Mouse (Mus musculus) CH12.LX (cell line): ENCODE measurements around the gene Senp5. TPM values are rescaled to one million over a fixed set of nuclear protein-coding genes. Genes with fewer than 3 reads are reported as not detected.

Experiments
- DNase-seq: peaks from one replicate; pipeline ENCODE4 v3.0.0-alpha.2; 2013; ENCODE audit errors: extremely low read depth
- H3K27ac ChIP-seq: 2 replicates; pipeline ENCODE4 v1.5.1; 2012; ENCODE audit warnings: low read depth, mild to moderate bottlenecking, control low read depth, moderate library complexity; ENCODE audit not compliant: insufficient read depth
- H3K27me3 ChIP-seq: replicated peaks from 2 replicates; pipeline ENCODE3; 2012; ENCODE audit warnings: inconsistent platforms
- H3K36me3 ChIP-seq, 2 experiments: replicated peaks in 1 of 2; 2 replicates each; pipeline versions ENCODE3 to v1.6.1; 2012; ENCODE audit warnings: inconsistent platforms in 1 of 2, low read length in 1 of 2, mild to moderate bottlenecking in 1 of 2, mixed read lengths in 1 of 2, moderate library complexity in 1 of 2; ENCODE audit not compliant: control insufficient read depth in 1 of 2, insufficient read depth in 1 of 2
- H3K4me1 ChIP-seq, 2 experiments: 2 replicates each; pipeline ENCODE4 v1.6.1; 2012; ENCODE audit warnings: inconsistent platforms in 1 of 2, moderate library complexity in 1 of 2; ENCODE audit not compliant: insufficient read depth in 2 of 2, control insufficient read depth in 1 of 2
- H3K4me2 ChIP-seq: 2 replicates; pipeline ENCODE4 v1.6.1; 2012; ENCODE audit warnings: low read depth, mild to moderate bottlenecking, control low read depth; ENCODE audit not compliant: poor library complexity, insufficient read depth, severe bottlenecking
- H3K4me3 ChIP-seq, 3 experiments: fragments of 150-350 bp in 1 of 3; sonication (generic) in 1 of 3; replicated peaks in 1 of 3; 2 replicates each; pipeline versions ENCODE3 to v1.5.1; 2011 to 2012; ENCODE audit warnings: low read depth in 2 of 3, low read length in 2 of 3, mild to moderate bottlenecking in 2 of 3, moderate library complexity in 2 of 3, control low read depth in 1 of 3, improper control_type of control experiment in 1 of 3, inconsistent platforms in 1 of 3, mixed read lengths in 1 of 3; ENCODE audit not compliant: poor library complexity in 1 of 3
- H3K79me2 ChIP-seq: replicated peaks from 2 replicates; pipeline ENCODE4 v1.6.1; 2012; ENCODE audit warnings: mild to moderate bottlenecking, moderate library complexity; ENCODE audit not compliant: control insufficient read depth, poor library complexity, insufficient read depth, severe bottlenecking; ENCODE audit errors: extremely low read depth
- H3K9ac ChIP-seq: 2 replicates; pipeline ENCODE4 v1.6.1; 2012; ENCODE audit warnings: low read depth, mild to moderate bottlenecking, control low read depth, moderate library complexity; ENCODE audit not compliant: insufficient read depth
- H3K9me3 ChIP-seq: replicated peaks from 2 replicates; pipeline ENCODE3; 2012; ENCODE audit warnings: low read length, inconsistent platforms, mixed read lengths
- IRF4 ChIP-seq: IDR thresholded peaks from 2 replicates; pipeline ENCODE4 v1.6.1; 2014; ENCODE audit warnings: low read depth, mild to moderate bottlenecking, inconsistent platforms, low read length, improper control_type of control experiment
- NELFE ChIP-seq: IDR thresholded peaks from 2 replicates; pipeline ENCODE4 v1.6.1; 2011; ENCODE audit warnings: low read depth, low read length, improper control_type of control experiment
- NRF1 ChIP-seq: IDR thresholded peaks from 2 replicates; pipeline ENCODE4 v1.6.1; 2014; ENCODE audit warnings: low read depth, mild to moderate bottlenecking, inconsistent platforms, low read length, improper control_type of control experiment, moderate library complexity
- ZNF384 ChIP-seq: IDR thresholded peaks from 2 replicates; pipeline ENCODE4 v1.6.1; 2012; ENCODE audit warnings: low read depth, low read length, improper control_type of control experiment, inconsistent platforms
- dilution Hi-C: fragments of 300-500 bp; cut with MboI; formaldehyde crosslinking; loops from 2 replicates; pipeline ENCODE4 v1.14.3; 2020; ENCODE audit warnings: low sequenced_read_pairs; ENCODE audit not compliant: extremely low pct_unique_long_range_greater_than_20kb, extremely low pct_ligation_motif_present
- in situ Hi-C: fragments of 300-500 bp; cut with MboI; formaldehyde crosslinking; loops from 3 replicates; pipeline ENCODE4 v1.14.3; 2019; ENCODE audit warnings: low sequenced_read_pairs, low pct_ligation_motif_present, low pct_unique_long_range_greater_than_20kb, mixed read lengths
- polyA plus RNA-seq: library from polyadenylated mRNA; unstranded; fragments of >175 nt; gene quantifications from 2 replicates; pipeline ENCODE4 v1.2.1, GENCODE M21; 2012; ENCODE audit warnings: low read depth; ENCODE audit not compliant: insufficient read length
- total RNA-seq, 2 experiments: library from RNA; depleted of rRNA; stranded (reverse); fragments of 300-350 nt in 1 of 2; fragments of >200 nt in 1 of 2; gene quantifications; 2 replicates each; pipeline ENCODE4 v1.2.3; 2012 to 2014

The Senp5 gene
- total and polyA plus RNA-seq, 3 experiments = 19.3 to 31.2 (median 28.8) TPM

DNA sequence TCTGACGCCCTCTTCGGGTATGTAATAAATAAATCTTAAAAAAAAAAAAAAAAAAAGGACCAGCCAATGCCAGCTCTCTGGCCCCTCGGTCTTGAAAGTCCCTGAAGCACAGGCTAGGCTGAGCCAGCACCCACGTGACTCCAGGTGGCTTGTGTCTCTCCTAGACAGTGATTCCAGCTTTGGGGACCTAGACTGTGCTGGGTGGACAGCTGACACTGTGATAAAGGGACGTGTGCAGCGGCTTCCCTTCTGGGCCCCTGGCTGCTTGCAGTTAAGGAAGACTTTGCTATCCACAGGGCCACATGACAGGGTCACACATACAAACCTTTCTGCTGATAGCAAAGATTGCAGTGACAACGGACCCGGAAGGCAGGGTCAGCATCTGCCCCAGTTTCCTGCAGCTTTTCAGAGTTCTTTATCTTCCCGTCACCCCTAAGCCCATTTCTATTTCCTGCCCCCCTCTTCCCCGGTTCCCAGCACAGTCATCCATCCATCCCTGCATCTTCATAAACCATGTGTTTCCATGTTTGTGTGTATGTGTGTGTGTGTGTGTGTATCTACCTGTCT lies 92.7 kb downstream of the Senp5 start:
- in situ Hi-C loops (no loop called here), dilution Hi-C loops (no loop called here)
- Histone ChIP-seq H3K4me1 (no peaks in the 10 kb centered on the region), H3K27me3 (no peaks in the 10 kb centered on the region), H3K4me2 (no peak overlapping the region), H3K9ac (no peak overlapping the region), H3K79me2 (no peaks in the 10 kb centered on the region), H3K27ac (no peak overlapping the region), H3K36me3 (no peaks in the 10 kb centered on the region), H3K4me3 (no peak overlapping the region), H3K9me3 (no peaks in the 10 kb centered on the region)
- TF ChIP-seq NRF1 = no peak
- no peak for TF ChIP-seq IRF4
- no peak for TF ChIP-seq ZNF384
- TF ChIP-seq NELFE = no peak
- no peak for DNase-seq

Other genes starting within 250 kb of the Senp5 start
- 0.04 TPM in 1 of 2 replicates, not detected in the other for gene Meltf, start 124.5 kb downstream of the Senp5 start, total RNA-seq (2012; rRNA removed)
- 0.05 and 0.09 TPM in 2 replicates for gene Meltf, start 124.5 kb downstream of the Senp5 start, total RNA-seq (2014; rRNA removed)
- gene Meltf, start 124.5 kb downstream of the Senp5 start, polyA plus RNA-seq = 0.07 and 0.10 TPM in 2 replicates
- 1.1 and 1.4 TPM in 2 replicates for gene Pigz, start 69.4 kb downstream of the Senp5 start, total RNA-seq (2012; rRNA removed)
- 2.8 and 2.9 TPM in 2 replicates for gene Pigz, start 69.4 kb downstream of the Senp5 start, total RNA-seq (2014; rRNA removed)
- 6.4 and 7.1 TPM in 2 replicates for gene Pigz, start 69.4 kb downstream of the Senp5 start, polyA plus RNA-seq
- gene 0610012G03Rik, start 54.8 kb downstream of the Senp5 start, total RNA-seq (2012; rRNA removed) = 48.0 and 50.1 TPM in 2 replicates
- gene 0610012G03Rik, start 54.8 kb downstream of the Senp5 start, total RNA-seq (2014; rRNA removed) = 33.0 and 38.0 TPM in 2 replicates
- 23.3 and 29.4 TPM in 2 replicates for gene 0610012G03Rik, start 54.8 kb downstream of the Senp5 start, polyA plus RNA-seq
- gene Ncbp2, start 54.8 kb downstream of the Senp5 start, total RNA-seq (2012; rRNA removed) = 85.9 and 102 TPM in 2 replicates
- gene Ncbp2, start 54.8 kb downstream of the Senp5 start, total RNA-seq (2014; rRNA removed) = 34.9 and 39.1 TPM in 2 replicates
- gene Ncbp2, start 54.8 kb downstream of the Senp5 start, polyA plus RNA-seq = 178 and 250 TPM in 2 replicates
- gene Pak2, start 76.1 kb upstream of the Senp5 start, total RNA-seq (2012; rRNA removed) = 37.2 and 43.5 TPM in 2 replicates
- gene Pak2, start 76.1 kb upstream of the Senp5 start, total RNA-seq (2014; rRNA removed) = 69.8 and 73.1 TPM in 2 replicates
- gene Pak2, start 76.1 kb upstream of the Senp5 start, polyA plus RNA-seq = 69.0 and 79.7 TPM in 2 replicates
- 47.1 and 48.1 TPM in 2 replicates for gene Pigx, start 96.5 kb upstream of the Senp5 start, total RNA-seq (2012; rRNA removed)
- gene Pigx, start 96.5 kb upstream of the Senp5 start, total RNA-seq (2014; rRNA removed) = 83.0 and 94.7 TPM in 2 replicates
- gene Pigx, start 96.5 kb upstream of the Senp5 start, polyA plus RNA-seq = 46.4 and 48.1 TPM in 2 replicates
- gene Cep19, start 96.5 kb upstream of the Senp5 start, total RNA-seq (2012; rRNA removed) = 17.6 and 23.0 TPM in 2 replicates
- gene Cep19, start 96.5 kb upstream of the Senp5 start, total RNA-seq (2014; rRNA removed) = 31.3 and 37.3 TPM in 2 replicates
- 29.4 and 34.9 TPM in 2 replicates for gene Cep19, start 96.5 kb upstream of the Senp5 start, polyA plus RNA-seq
- gene Nrros, start 162.3 kb upstream of the Senp5 start, total RNA-seq (2012; rRNA removed) = 49.6 and 54.9 TPM in 2 replicates
- 55.1 and 64.3 TPM in 2 replicates for gene Nrros, start 162.3 kb upstream of the Senp5 start, total RNA-seq (2014; rRNA removed)
- 52.2 and 71.0 TPM in 2 replicates for gene Nrros, start 162.3 kb upstream of the Senp5 start, polyA plus RNA-seq
- not detected in 2 replicates for gene Bex6, start 176.5 kb upstream of the Senp5 start, total RNA-seq (2012; rRNA removed)
- gene Bex6, start 176.5 kb upstream of the Senp5 start, total RNA-seq (2014; rRNA removed) = not detected in 2 replicates
- gene Bex6, start 176.5 kb upstream of the Senp5 start, polyA plus RNA-seq = not detected in 2 replicates
- gene Fbxo45, start 243.9 kb upstream of the Senp5 start, total RNA-seq (2012; rRNA removed) = 22.4 and 24.0 TPM in 2 replicates
- 24.4 and 25.4 TPM in 2 replicates for gene Fbxo45, start 243.9 kb upstream of the Senp5 start, total RNA-seq (2014; rRNA removed)
- gene Fbxo45, start 243.9 kb upstream of the Senp5 start, polyA plus RNA-seq = 20.0 and 21.4 TPM in 2 replicates
- 22.7 and 26.1 TPM in 2 replicates for gene Wdr53, start 243.9 kb upstream of the Senp5 start, total RNA-seq (2012; rRNA removed)
- gene Wdr53, start 243.9 kb upstream of the Senp5 start, total RNA-seq (2014; rRNA removed) = 56.4 and 57.3 TPM in 2 replicates
- 28.6 and 38.9 TPM in 2 replicates for gene Wdr53, start 243.9 kb upstream of the Senp5 start, polyA plus RNA-seq